Mouse (Mus musculus): Measurements from ENCODE around the gene Atg4c. TPM values are rescaled to one million over a fixed set of nuclear protein-coding genes. Genes with fewer than 3 reads are reported as not detected.
A peak's percentile ranks its signal among the peaks of the same experiment; 100 is the strongest.

Gene Atg4c
- polyA plus RNA-seq, 1 experiment from 2014 or later = 16.2 TPM

DNA sequence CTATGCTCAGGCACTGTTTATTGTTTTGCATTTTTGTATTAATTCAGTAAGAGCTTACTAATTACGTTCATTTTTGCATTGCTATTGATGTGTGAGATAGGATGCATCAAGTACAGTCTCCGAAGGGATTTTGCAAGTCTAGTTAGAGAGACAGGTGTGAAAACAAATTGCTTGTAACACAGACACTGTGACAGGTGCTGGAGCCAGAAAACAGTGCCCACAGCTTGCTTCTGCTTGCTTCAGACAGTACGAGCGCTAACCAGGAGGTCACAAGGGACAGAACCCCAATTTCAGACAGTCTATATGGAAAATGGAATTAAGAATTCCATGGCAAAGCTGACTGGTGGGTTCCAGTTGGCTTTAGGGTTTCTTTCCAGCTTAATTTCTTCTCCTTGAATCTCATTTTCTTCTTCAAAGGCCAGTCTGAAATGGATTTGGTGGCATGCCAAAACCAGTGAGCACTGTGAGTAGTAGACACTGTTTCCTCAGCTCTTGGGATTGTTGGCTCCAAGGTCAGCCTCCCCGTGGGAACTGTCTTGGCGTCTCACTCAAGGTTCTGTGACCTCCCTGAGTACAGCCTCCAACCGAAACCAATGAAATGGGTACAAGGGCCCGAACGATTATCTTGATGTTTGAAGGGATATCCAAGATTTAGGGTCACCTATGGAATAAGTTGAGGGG lies 11.9 kb upstream of the Atg4c start:
- Histone ChIP-seq H3K4me1 (ENCODE audit: control insufficient read depth, insufficient read depth, low read length) (no peaks in the 10 kb centered on the region), H3K27ac (ENCODE audit: low read depth, low read length) (no peak overlapping the region), H3K4me2 (replicated peaks; ENCODE audit: low read depth, low read length) (no peak overlapping the region), H3K4me3 (ENCODE audit: low read length) (no peak overlapping the region), H3K27me3 (ENCODE audit: control insufficient read depth, insufficient read depth, low read length) (no peaks in the 10 kb centered on the region), H3K36me3 (ENCODE audit: control insufficient read depth, insufficient read depth, low read length) (no peaks in the 10 kb centered on the region), H3K9me3 (ENCODE audit: control insufficient read depth, low read length) (no peaks in the 10 kb centered on the region), H3K9ac (ENCODE audit: low read depth, low read length) (no peak overlapping the region)
- 70% methylated on average over 9 of the region's 9 CpGs for WGBS
- no peak; the same call in 1 of the 2 replicates for ATAC-seq (ENCODE audit: low FRiP score, low TSS enrichment)

DNA sequence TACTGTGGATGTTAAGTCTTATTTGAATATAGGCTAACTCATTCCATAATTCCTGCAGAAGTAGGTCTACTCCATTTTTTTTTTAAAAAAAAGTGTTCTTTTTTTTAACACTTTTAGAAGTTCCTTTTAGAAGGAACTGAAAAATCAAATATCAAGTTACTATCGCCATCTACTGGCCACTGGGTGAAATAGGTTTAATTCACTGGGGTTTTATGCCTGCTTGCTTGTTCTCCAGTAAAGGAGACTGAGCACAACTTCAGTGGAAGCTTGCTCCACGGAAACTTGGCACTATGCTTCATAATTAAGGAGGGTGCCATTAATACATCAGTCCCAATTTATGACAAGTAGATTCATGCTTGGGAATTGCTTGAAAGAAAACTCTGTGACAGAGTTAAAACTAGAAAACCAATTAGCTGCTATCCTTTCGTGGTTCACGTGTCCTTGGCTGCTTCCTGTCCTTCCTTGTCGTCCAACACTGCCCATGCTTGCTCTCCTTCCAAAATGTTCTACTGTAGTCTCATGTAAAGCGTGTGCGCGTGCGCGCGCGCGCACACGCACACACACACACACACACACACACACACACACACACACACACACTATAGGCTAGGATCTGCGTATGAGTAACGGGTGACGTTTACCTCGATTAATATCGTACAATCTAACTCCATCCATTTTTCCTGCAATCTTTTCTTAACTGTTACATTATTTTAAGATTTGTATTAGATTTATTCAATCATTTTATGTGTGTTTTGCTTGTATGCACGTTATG lies 10.9 kb upstream of the Atg4c start:
- H3K4me1 ChIP-seq (ENCODE audit: control insufficient read depth, insufficient read depth, low read length) = no peaks in the 10 kb centered on the region
- H3K9me3 ChIP-seq (ENCODE audit: control insufficient read depth, low read length) = no peaks in the 10 kb centered on the region
- no peak overlapping the region for H3K4me2 ChIP-seq (replicated peaks; ENCODE audit: low read depth, low read length)
- H3K4me3 ChIP-seq (ENCODE audit: low read length) = no peak overlapping the region
- 78% methylated on average over 20 of the region's 20 CpGs for WGBS
- no peak overlapping the region for H3K9ac ChIP-seq (ENCODE audit: low read depth, low read length)
- H3K27me3 ChIP-seq (ENCODE audit: control insufficient read depth, insufficient read depth, low read length) = no peaks in the 10 kb centered on the region
- no peaks in the 10 kb centered on the region for H3K36me3 ChIP-seq (ENCODE audit: control insufficient read depth, insufficient read depth, low read length)
- no peak; the same call in 1 of the 2 replicates for ATAC-seq (ENCODE audit: low FRiP score, low TSS enrichment)
- H3K27ac ChIP-seq (ENCODE audit: low read depth, low read length) = no peak overlapping the region

DNA sequence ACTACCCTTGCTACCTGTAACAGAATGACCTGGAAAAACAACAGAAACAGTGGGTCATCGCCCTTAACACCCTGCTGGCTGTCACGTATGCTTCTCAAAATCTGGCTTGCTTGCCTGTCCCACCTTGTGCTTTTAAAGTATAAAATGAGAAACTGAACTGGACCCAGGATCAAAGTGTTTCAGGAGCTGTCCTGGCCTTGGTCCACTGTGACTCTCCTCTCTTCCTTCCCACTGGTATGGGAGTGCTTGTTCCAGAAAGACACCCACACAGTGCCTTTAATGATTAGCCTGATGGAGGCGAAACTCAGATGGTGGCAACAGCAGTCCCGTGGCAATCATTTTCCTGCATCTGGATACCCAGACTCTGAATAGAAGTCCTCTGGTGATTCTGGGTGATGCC lies 9.1 kb upstream of the Atg4c start:
- H3K9me3 ChIP-seq (ENCODE audit: control insufficient read depth, low read length) = no peaks in the 10 kb centered on the region
- ATAC-seq (ENCODE audit: low FRiP score, low TSS enrichment) = no peak
- 42% methylated on average over 4 of the region's 4 CpGs for WGBS
- no peak overlapping the region for H3K9ac ChIP-seq (ENCODE audit: low read depth, low read length)
- no peak overlapping the region for H3K4me3 ChIP-seq (ENCODE audit: low read length)
- H3K4me1 ChIP-seq (ENCODE audit: control insufficient read depth, insufficient read depth, low read length) = no peaks in the 10 kb centered on the region
- no peak overlapping the region for H3K4me2 ChIP-seq (replicated peaks; ENCODE audit: low read depth, low read length)
- no peaks in the 10 kb centered on the region for H3K36me3 ChIP-seq (ENCODE audit: control insufficient read depth, insufficient read depth, low read length)
- H3K27ac ChIP-seq (ENCODE audit: low read depth, low read length) = no peak overlapping the region
- H3K27me3 ChIP-seq (ENCODE audit: control insufficient read depth, insufficient read depth, low read length) = no peaks in the 10 kb centered on the region

DNA sequence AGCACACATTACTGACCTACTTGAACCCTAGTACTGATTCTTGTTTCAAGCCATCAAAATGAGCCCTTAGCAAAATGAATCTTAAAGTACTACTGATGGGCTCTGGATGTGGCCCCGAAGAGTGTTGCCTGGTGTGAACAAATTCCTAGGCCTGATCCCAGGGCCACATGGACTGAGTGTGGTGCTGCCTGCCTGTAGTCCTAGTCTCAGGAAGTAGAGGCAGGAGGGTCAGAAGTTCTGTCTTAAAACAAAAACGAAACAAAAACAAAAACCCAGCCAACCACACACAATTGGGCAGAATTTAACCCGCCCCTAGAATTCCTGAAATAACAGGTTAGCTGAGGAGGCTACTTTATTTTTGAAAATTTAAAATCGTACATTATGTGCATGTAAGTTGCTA lies 8.4 kb upstream of the Atg4c start:
- no peak overlapping the region for H3K4me2 ChIP-seq (replicated peaks; ENCODE audit: low read depth, low read length)
- no peak overlapping the region for H3K27ac ChIP-seq (ENCODE audit: low read depth, low read length)
- no peaks in the 10 kb centered on the region for H3K36me3 ChIP-seq (ENCODE audit: control insufficient read depth, insufficient read depth, low read length)
- no peaks in the 10 kb centered on the region for H3K4me1 ChIP-seq (ENCODE audit: control insufficient read depth, insufficient read depth, low read length)
- WGBS = 75% methylated on average over 4 of the region's 4 CpGs
- H3K9me3 ChIP-seq (ENCODE audit: control insufficient read depth, low read length) = no peaks in the 10 kb centered on the region
- H3K27me3 ChIP-seq (ENCODE audit: control insufficient read depth, insufficient read depth, low read length) = no peaks in the 10 kb centered on the region
- H3K9ac ChIP-seq (ENCODE audit: low read depth, low read length) = no peak overlapping the region
- ATAC-seq (ENCODE audit: low FRiP score, low TSS enrichment) = no peak
- H3K4me3 ChIP-seq (ENCODE audit: low read length) = no peak overlapping the region

DNA sequence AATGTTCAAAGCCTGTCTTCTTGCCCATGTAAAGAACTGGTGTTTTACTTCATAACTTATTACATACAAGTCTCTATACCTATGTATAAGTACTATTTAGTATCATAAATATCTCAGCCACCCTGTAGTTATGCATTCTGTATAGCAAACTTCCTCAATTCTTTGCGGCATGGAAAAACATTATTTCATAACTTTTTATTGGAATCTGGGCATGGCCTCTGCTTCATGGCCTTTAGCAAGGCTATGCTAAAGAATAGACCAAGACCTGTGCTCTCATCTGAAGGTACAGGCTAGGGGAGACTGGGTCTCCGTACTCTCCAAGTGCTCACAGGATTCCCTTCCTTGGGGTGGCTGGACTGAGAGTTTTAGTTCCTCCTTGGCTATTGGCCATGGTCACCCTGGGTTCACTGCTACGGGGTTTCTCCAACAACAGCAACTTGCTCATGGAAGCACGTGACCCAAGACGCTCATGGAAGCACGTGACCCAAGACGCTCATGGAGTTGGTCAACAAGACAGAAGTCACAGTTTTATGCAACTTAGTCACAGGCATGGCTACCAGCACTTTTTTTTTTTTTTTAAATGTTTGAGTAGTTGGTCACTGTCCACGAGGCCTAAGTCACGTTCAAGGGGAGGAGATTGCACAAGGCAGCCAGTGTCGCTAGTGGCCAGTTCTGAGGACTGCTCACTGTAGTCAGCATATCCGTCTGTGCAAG lies 7.2 kb upstream of the Atg4c start:
- ATAC-seq (ENCODE audit: low FRiP score, low TSS enrichment) = no peak

DNA sequence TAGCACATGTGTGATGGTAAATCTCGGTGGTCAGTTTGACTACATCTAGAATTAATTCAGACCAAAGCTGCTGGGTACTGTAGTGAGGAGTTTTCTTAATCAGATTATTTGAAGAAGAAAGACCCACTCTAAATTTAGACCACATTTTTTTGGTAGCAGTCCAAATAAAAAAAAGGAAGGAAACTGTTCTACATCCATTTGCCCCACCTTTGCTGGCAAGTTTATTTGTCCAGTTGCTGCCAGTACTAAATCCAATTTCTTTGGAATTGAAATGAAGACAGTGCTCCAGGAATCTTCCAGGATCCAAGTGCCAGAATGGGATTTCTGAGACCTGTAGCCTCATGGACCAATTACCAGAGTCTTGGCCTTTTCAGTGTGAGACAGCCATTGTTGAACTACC lies 1.1 kb upstream of the Atg4c start:
- 84% methylated on average over 1 of the region's 1 CpGs for WGBS
- no peak for ATAC-seq (ENCODE audit: low FRiP score, low TSS enrichment)

More for the DNA sequence above, 7.2 kb upstream of the Atg4c start:
- 92% methylated on average over 11 of the region's 11 CpGs for WGBS
- Histone ChIP-seq H3K9me3 (ENCODE audit: control insufficient read depth, low read length) (no peaks in the 10 kb centered on the region), H3K4me3 (ENCODE audit: low read length) (no peak overlapping the region), H3K4me1 (ENCODE audit: control insufficient read depth, insufficient read depth, low read length) (no peaks in the 10 kb centered on the region), H3K27me3 (ENCODE audit: control insufficient read depth, insufficient read depth, low read length) (no peaks in the 10 kb centered on the region), H3K4me2 (replicated peaks; ENCODE audit: low read depth, low read length) (no peak overlapping the region), H3K9ac (ENCODE audit: low read depth, low read length) (no peak overlapping the region), H3K36me3 (ENCODE audit: control insufficient read depth, insufficient read depth, low read length) (no peaks in the 10 kb centered on the region), H3K27ac (ENCODE audit: low read depth, low read length) (no peak overlapping the region)

DNA sequence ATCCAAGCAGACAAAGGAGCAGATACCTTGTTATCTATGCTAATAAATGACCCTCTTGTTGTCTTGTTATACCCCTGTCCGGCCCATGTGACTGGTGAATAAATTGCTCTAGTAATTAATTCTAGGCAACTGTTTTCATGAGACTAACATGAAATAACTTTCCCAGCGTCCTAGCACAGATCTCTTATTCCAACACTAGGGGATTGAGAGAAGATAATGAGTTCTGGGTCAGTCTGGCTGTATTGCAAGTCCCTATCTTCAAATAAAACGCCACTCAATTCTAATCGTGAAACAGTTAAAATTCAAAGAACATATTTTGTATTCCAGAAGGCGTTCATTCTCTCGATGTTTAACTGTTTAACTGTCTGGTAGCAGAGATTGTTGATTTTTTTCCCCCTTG lies 520 bp upstream of the Atg4c start:
- Histone ChIP-seq H3K4me2 (replicated peaks; ENCODE audit: low read depth, low read length) (peak overlapping the region; percentile 70), H3K27ac (ENCODE audit: low read depth, low read length) (no peak overlapping the region), H3K36me3 (ENCODE audit: control insufficient read depth, insufficient read depth, low read length) (no peaks in the 10 kb centered on the region), H3K9ac (ENCODE audit: low read depth, low read length) (peak overlapping the region; percentile 40; the same call in 1 of the 2 replicates), H3K4me3 (ENCODE audit: low read length) (peak overlapping the region; percentile 75), H3K9me3 (ENCODE audit: control insufficient read depth, low read length) (no peaks in the 10 kb centered on the region), H3K27me3 (ENCODE audit: control insufficient read depth, insufficient read depth, low read length) (no peaks in the 10 kb centered on the region), H3K4me1 (ENCODE audit: control insufficient read depth, insufficient read depth, low read length) (0 out of 2 replicates have a peak, but pooled peaks cover 3% of the 10 kb centered on the region)
- 56% methylated on average over 6 of the region's 6 CpGs for WGBS
- ATAC-seq (ENCODE audit: low FRiP score, low TSS enrichment) = no peak

More for the DNA sequence above, 1.1 kb upstream of the Atg4c start:
- no peaks in the 10 kb centered on the region for H3K36me3 ChIP-seq (ENCODE audit: control insufficient read depth, insufficient read depth, low read length)
- H3K27ac ChIP-seq (ENCODE audit: low read depth, low read length) = no peak overlapping the region
- H3K4me3 ChIP-seq (ENCODE audit: low read length) = no peak overlapping the region
- H3K4me1 ChIP-seq (ENCODE audit: control insufficient read depth, insufficient read depth, low read length) = 0 out of 2 replicates have a peak, but pooled peaks cover 3% of the 10 kb centered on the region
- no peak overlapping the region for H3K4me2 ChIP-seq (replicated peaks; ENCODE audit: low read depth, low read length)
- no peaks in the 10 kb centered on the region for H3K9me3 ChIP-seq (ENCODE audit: control insufficient read depth, low read length)
- no peaks in the 10 kb centered on the region for H3K27me3 ChIP-seq (ENCODE audit: control insufficient read depth, insufficient read depth, low read length)
- H3K9ac ChIP-seq (ENCODE audit: low read depth, low read length) = no peak overlapping the region

DNA sequence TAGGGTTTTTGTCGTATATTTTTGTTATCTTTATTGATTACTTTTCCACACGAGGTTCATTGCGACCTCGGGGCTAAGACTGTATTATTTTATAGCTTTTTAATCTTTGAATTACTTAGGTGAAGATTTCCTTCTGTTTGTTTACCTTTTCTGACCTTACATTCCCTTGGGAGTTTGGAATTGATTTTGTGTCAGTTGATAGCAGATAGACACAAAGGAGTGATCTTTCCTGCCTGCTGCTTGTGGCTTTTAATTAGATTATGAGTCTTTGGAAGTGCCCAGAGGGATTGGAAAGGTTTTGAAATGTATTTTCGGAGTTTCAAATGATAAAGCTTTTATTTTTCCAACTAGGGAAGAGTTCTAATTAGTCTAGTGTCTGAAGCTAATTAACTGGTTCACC lies 1.1 kb downstream of the Atg4c start:
- Histone ChIP-seq H3K27ac (ENCODE audit: low read depth, low read length) (no peak overlapping the region), H3K27me3 (ENCODE audit: control insufficient read depth, insufficient read depth, low read length) (no peaks in the 10 kb centered on the region), H3K4me3 (ENCODE audit: low read length) (peak overlapping the region; percentile 75), H3K9ac (ENCODE audit: low read depth, low read length) (no peak overlapping the region; the same call in 1 of the 2 replicates), H3K4me2 (replicated peaks; ENCODE audit: low read depth, low read length) (peak overlapping the region; percentile 70), H3K36me3 (ENCODE audit: control insufficient read depth, insufficient read depth, low read length) (no peaks in the 10 kb centered on the region), H3K4me1 (ENCODE audit: control insufficient read depth, insufficient read depth, low read length) (0 out of 2 replicates have a peak, but pooled peaks cover 3% of the 10 kb centered on the region), H3K9me3 (ENCODE audit: control insufficient read depth, low read length) (no peaks in the 10 kb centered on the region)
- WGBS = 25% methylated on average over 5 of the region's 5 CpGs
- no peak for ATAC-seq (ENCODE audit: low FRiP score, low TSS enrichment)

DNA sequence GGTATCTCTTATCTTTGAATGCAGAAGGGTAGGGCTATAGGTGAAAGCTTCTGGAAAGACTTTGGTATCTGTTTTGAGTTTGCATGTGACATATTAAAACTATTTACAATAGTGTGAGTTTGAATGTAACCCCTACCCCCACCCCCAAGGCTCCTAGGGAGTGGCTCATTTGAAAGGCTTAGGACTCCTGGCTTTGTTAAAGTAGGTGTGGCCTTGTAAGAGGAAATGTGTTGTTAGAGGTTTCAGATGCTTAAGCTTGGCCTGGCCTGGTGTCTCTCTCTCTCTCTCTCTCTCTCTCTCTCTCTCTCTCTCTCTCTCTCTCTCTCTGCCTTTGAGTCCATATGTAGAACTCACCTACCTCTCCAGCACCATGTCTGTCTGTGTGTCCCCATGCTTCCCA lies 5.0 kb downstream of the Atg4c start:
- Histone ChIP-seq H3K4me3 (ENCODE audit: low read length) (no peak overlapping the region), H3K9ac (ENCODE audit: low read depth, low read length) (no peak overlapping the region), H3K27ac (ENCODE audit: low read depth, low read length) (no peak overlapping the region), H3K36me3 (ENCODE audit: control insufficient read depth, insufficient read depth, low read length) (no peaks in the 10 kb centered on the region), H3K4me2 (replicated peaks; ENCODE audit: low read depth, low read length) (no peak overlapping the region), H3K9me3 (ENCODE audit: control insufficient read depth, low read length) (no peaks in the 10 kb centered on the region), H3K4me1 (ENCODE audit: control insufficient read depth, insufficient read depth, low read length) (no peaks in the 10 kb centered on the region), H3K27me3 (ENCODE audit: control insufficient read depth, insufficient read depth, low read length) (no peaks in the 10 kb centered on the region)
- no peak for ATAC-seq (ENCODE audit: low FRiP score, low TSS enrichment)
